Mouse (Mus musculus): ENCODE results near the gene Ppil1. TPM values are rescaled to one million over a fixed set of nuclear protein-coding genes. Genes with fewer than 3 reads are reported as not detected.

Ppil1 gene
- polyA plus RNA-seq, 1 experiment = 36.8 TPM

GRCm38 (mm10) chr17:29291793-29292192, 27.8 kb upstream of the Ppil1 start:
- Histone ChIP-seq H3K4me1 (ENCODE audit: control insufficient read depth, insufficient read depth, low read length) (peaks cover 2% of the 10 kb centered on the region), H3K27ac (ENCODE audit: insufficient read depth, low read length) (no peak overlapping the region), H3K4me3 (ENCODE audit: insufficient read depth, low read length) (no peak overlapping the region)
- TF ChIP-seq POLR2A (IDR thresholded peaks at IDR 0.05; ENCODE audit: low read depth, low read length) (no peak), CTCF (IDR thresholded peaks at IDR 0.05; ENCODE audit: borderline replicate concordance, insufficient read depth, low read length) (no peak)

DNA sequence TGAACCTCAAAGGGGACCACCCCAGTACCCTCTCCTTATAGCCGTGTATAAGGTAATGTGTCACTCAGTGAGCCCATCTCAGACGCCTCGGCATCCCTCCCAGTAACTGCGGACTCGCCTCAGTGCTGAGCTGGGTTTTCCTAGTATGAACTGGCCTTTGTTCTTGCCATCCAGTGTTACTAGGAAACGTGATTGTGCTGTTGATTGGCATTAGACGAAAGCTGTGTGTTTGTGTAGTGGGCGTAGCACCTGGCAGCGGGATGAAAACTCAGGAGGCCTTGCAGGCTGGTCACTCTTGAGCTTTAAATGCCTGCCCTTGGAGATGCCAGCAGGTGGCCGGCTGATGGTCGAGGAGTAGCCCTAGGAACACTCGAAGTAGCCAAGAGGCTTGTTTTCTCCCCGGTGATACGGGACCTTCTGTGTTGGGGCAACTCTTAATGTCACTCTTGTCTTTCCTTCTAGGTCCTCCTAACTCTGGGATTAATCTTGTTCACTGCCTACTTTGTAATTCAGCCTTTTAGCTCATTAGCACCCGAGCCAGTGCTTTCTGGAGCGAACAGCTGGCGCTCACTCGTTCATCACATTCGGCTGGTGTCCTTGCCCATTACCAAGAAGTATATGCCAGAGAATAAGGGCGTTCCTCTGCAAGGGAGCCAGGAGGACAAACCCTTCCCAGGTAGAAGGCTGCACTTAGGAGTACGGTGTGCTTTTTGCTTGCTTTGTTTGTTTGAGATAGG, 18.4 kb upstream of the Ppil1 start:
- Histone ChIP-seq H3K4me1 (ENCODE audit: control insufficient read depth, insufficient read depth, low read length) (peaks cover 2% of the 10 kb centered on the region; the same call in 1 of the 2 replicates), H3K27ac (ENCODE audit: insufficient read depth, low read length) (no peak overlapping the region), H3K4me3 (ENCODE audit: insufficient read depth, low read length) (no peak overlapping the region)
- no peak for TF ChIP-seq POLR2A (IDR thresholded peaks at IDR 0.05; ENCODE audit: low read depth, low read length)
- no peak for TF ChIP-seq CTCF (IDR thresholded peaks at IDR 0.05; ENCODE audit: borderline replicate concordance, insufficient read depth, low read length)

DNA sequence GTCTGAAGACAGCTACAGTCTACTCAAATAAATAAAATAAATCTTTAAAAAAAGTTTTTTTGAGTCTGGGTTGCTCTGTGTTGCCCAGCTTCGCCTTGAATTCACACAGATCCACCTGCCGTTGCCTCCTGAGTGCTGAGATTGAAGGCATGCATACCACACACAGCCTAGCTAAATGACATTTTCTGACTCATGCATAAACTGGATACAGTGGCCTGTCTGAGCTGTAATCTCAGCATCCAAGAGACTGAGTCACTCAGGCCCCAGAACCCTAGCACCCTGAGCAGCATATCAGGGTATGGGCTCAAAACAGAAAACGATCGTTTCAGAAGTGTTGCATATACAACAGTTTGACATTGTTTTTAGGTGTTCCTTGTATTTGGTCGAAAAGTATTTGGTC, 17.6 kb upstream of the Ppil1 start:
- H3K27ac ChIP-seq (ENCODE audit: insufficient read depth, low read length) = no peak overlapping the region
- peaks cover 2% of the 10 kb centered on the region; the same call in 1 of the 2 replicates for H3K4me1 ChIP-seq (ENCODE audit: control insufficient read depth, insufficient read depth, low read length)
- TF ChIP-seq CTCF (IDR thresholded peaks at IDR 0.05; ENCODE audit: borderline replicate concordance, insufficient read depth, low read length) (no peak), POLR2A (IDR thresholded peaks at IDR 0.05; ENCODE audit: low read depth, low read length) (no peak)
- H3K4me3 ChIP-seq (ENCODE audit: insufficient read depth, low read length) = no peak overlapping the region

GRCm38 (mm10) chr17:29280422-29280821, 16.4 kb upstream of the Ppil1 start:
- Histone ChIP-seq H3K27ac (ENCODE audit: insufficient read depth, low read length) (no peak overlapping the region), H3K4me3 (ENCODE audit: insufficient read depth, low read length) (no peak overlapping the region), H3K4me1 (ENCODE audit: control insufficient read depth, insufficient read depth, low read length) (peaks cover 2% of the 10 kb centered on the region; the same call in 1 of the 2 replicates)
- no peak for TF ChIP-seq POLR2A (IDR thresholded peaks at IDR 0.05; ENCODE audit: low read depth, low read length)

GRCm38 (mm10) chr17:29273889-29274288, 9.9 kb upstream of the Ppil1 start:
- no peak overlapping the region for H3K27ac ChIP-seq (ENCODE audit: insufficient read depth, low read length)
- H3K4me3 ChIP-seq (ENCODE audit: insufficient read depth, low read length) = no peak overlapping the region
- peaks cover 3% of the 10 kb centered on the region; the same call in 1 of the 2 replicates for H3K4me1 ChIP-seq (ENCODE audit: control insufficient read depth, insufficient read depth, low read length)
- TF ChIP-seq CTCF (IDR thresholded peaks at IDR 0.05; ENCODE audit: borderline replicate concordance, insufficient read depth, low read length) = no peak

GRCm38 (mm10) chr17:29273156-29273555, 9.2 kb upstream of the Ppil1 start:
- no peak overlapping the region for H3K27ac ChIP-seq (ENCODE audit: insufficient read depth, low read length)
- no peak overlapping the region for H3K4me3 ChIP-seq (ENCODE audit: insufficient read depth, low read length)
- H3K4me1 ChIP-seq (ENCODE audit: control insufficient read depth, insufficient read depth, low read length) = peaks cover 3% of the 10 kb centered on the region; the same call in 1 of the 2 replicates
- TF ChIP-seq CTCF (IDR thresholded peaks at IDR 0.05; ENCODE audit: borderline replicate concordance, insufficient read depth, low read length) (no peak), POLR2A (IDR thresholded peaks at IDR 0.05; ENCODE audit: low read depth, low read length) (no peak)

GRCm38 (mm10) chr17:29270148-29270698, 6.2 kb upstream of the Ppil1 start:
- Histone ChIP-seq H3K4me3 (ENCODE audit: insufficient read depth, low read length) (no peak overlapping the region), H3K4me1 (ENCODE audit: control insufficient read depth, insufficient read depth, low read length) (peaks cover 3% of the 10 kb centered on the region; the same call in 1 of the 2 replicates), H3K27ac (ENCODE audit: insufficient read depth, low read length) (no peak overlapping the region)
- TF ChIP-seq POLR2A (IDR thresholded peaks at IDR 0.05; ENCODE audit: low read depth, low read length) (no peak), CTCF (IDR thresholded peaks at IDR 0.05; ENCODE audit: borderline replicate concordance, insufficient read depth, low read length) (no peak)

- Histone ChIP-seq H3K27ac (ENCODE audit: insufficient read depth, low read length) (peak overlapping the region; percentile 86), H3K4me1 (ENCODE audit: control insufficient read depth, insufficient read depth, low read length) (peaks cover 3% of the 10 kb centered on the region; the same call in 1 of the 2 replicates), H3K4me3 (ENCODE audit: insufficient read depth, low read length) (peak overlapping the region; percentile 79)
- TF ChIP-seq POLR2A (IDR thresholded peaks at IDR 0.05; ENCODE audit: low read depth, low read length) = 0 out of 2 replicates have a peak, but pooled peaks have one; percentile 18
- no peak for TF ChIP-seq CTCF (IDR thresholded peaks at IDR 0.05; ENCODE audit: borderline replicate concordance, insufficient read depth, low read length)
Observed at GRCm38 (mm10) chr17:29269349-29269706, 5.3 kb upstream of the Ppil1 start.

GRCm38 (mm10) chr17:29268682-29269348, 4.8 kb upstream of the Ppil1 start, which contains the start of gene BC004004:
Gene BC004004 (plus strand): TSS chr17:29268788.
- H3K27ac ChIP-seq (ENCODE audit: insufficient read depth, low read length) = peak within 1 kb of the TSS; percentile 86
- peak within 1 kb of the TSS; percentile 79 for H3K4me3 ChIP-seq (ENCODE audit: insufficient read depth, low read length)
- TF ChIP-seq POLR2A (IDR thresholded peaks at IDR 0.05; ENCODE audit: low read depth, low read length) (peak; percentile 58; the same call in 1 of the 2 replicates), CTCF (IDR thresholded peaks at IDR 0.05; ENCODE audit: borderline replicate concordance, insufficient read depth, low read length) (peak; percentile 57; the same call in 1 of the 2 replicates)
- H3K4me1 ChIP-seq (ENCODE audit: control insufficient read depth, insufficient read depth, low read length) = peaks cover 1% of the 10 kb centered on the region; the same call in 1 of the 2 replicates

Measured in embryonic fibroblast, embryonic 13.5 days (primary cell).